Mouse (Mus musculus) liver, embryonic 13.5 days (tissue): Measurements from ENCODE around the gene Myom1. TPM values are rescaled to one million over a fixed set of nuclear protein-coding genes. Genes with fewer than 3 reads are reported as not detected.

ENCODE experiments used
- ATAC-seq: fragments of 200-750 bp; cut with Nextera tagmentation; 2 replicates; pipeline ENCODE4 v1.8.0; 2017; ENCODE audit warnings: low read depth, mild to moderate bottlenecking, moderate number of reproducible peaks, moderate library complexity
- DNase-seq: peaks from one replicate; pipeline ENCODE4 v3.0.0; 2022
- H3K27ac ChIP-seq: fragments of 300-500 bp; sonication (generic); 2 replicates; pipeline ENCODE4 v1.5.1; 2015; ENCODE audit warnings: moderate library complexity, mild to moderate bottlenecking, inconsistent platforms
- H3K27me3 ChIP-seq: fragments of 300-500 bp; sonication (generic); 2 replicates; pipeline ENCODE4 v1.6.1; 2015; ENCODE audit warnings: mild to moderate bottlenecking, inconsistent platforms
- H3K36me3 ChIP-seq: fragments of 300-500 bp; sonication (generic); 2 replicates; pipeline ENCODE4 v1.6.1; 2015; ENCODE audit warnings: mild to moderate bottlenecking, inconsistent platforms
- H3K4me1 ChIP-seq: fragments of 300-500 bp; sonication (generic); replicated peaks from 2 replicates; pipeline ENCODE4 v1.6.1; 2015; ENCODE audit warnings: inconsistent platforms
- H3K4me2 ChIP-seq: fragments of 300-500 bp; sonication (generic); 2 replicates; pipeline ENCODE4 v1.6.1; 2015; ENCODE audit warnings: inconsistent platforms, mild to moderate bottlenecking, moderate library complexity
- H3K4me3 ChIP-seq: fragments of 300-500 bp; sonication (generic); replicated peaks from 2 replicates; pipeline ENCODE4 v1.5.1; 2015; ENCODE audit warnings: mild to moderate bottlenecking, inconsistent platforms
- H3K9ac ChIP-seq: fragments of 300-500 bp; sonication (generic); 2 replicates; pipeline ENCODE4 v1.6.1; 2015; ENCODE audit warnings: mild to moderate bottlenecking, inconsistent platforms
- H3K9me3 ChIP-seq: fragments of 300-500 bp; sonication (generic); replicated peaks from 2 replicates; pipeline ENCODE4 v1.6.1; 2016; ENCODE audit warnings: inconsistent platforms
- whole genome bisulfite sequencing: fragments of 180-500 bp; shearing (Covaris S2); methylation state at CpG from one replicate; pipeline ENCODE4 v1.1.7; 2015; ENCODE audit not compliant: insufficient replicate concordance; 5-methylcytosine and 5-hydroxymethylcytosine counted together
- polyA plus RNA-seq: library from polyadenylated mRNA; unstranded; fragments of >200 nt; fragmentation: Nextera tagmentation; extraction: Ambion mirVana; gene quantifications from 2 replicates; pipeline ENCODE4 v1.2.1, GENCODE M21; 2015

Myom1 gene
- polyA plus RNA-seq, 1 experiment from 2014 or later: 2.1 TPM

- Histone ChIP-seq H3K4me3 (no peak overlapping the region), H3K27ac (peak overlapping the region; percentile 25; the same call in 1 of the 2 replicates), H3K9ac (no peak overlapping the region), H3K27me3 (no peaks in the 10 kb centered on the region), H3K9me3 (no peaks in the 10 kb centered on the region), H3K36me3 (peaks cover 52% of the 10 kb centered on the region), H3K4me1 (peaks cover 57% of the 10 kb centered on the region), H3K4me2 (no peak overlapping the region)
- ATAC-seq (no peak), DNase-seq (no peak)
- 83% methylated on average over 9 of the region's 9 CpGs for WGBS
These were observed 9.8 kb upstream of the Myom1 start for GRCm38 (mm10) chr17:70992662-70993061.

GRCm38 (mm10) chr17:70993385-70993807 is 9.0 kb upstream of the Myom1 start:
- peaks cover 58% of the 10 kb centered on the region for H3K4me1 ChIP-seq
- no peak overlapping the region for H3K9ac ChIP-seq
- H3K27me3 ChIP-seq: no peaks in the 10 kb centered on the region
- no peaks in the 10 kb centered on the region for H3K9me3 ChIP-seq
- H3K36me3 ChIP-seq: peaks cover 50% of the 10 kb centered on the region
- H3K27ac ChIP-seq: no peak overlapping the region
- no peak overlapping the region for H3K4me3 ChIP-seq
- H3K4me2 ChIP-seq: no peak overlapping the region
- no peak for DNase-seq
- WGBS: 57% methylated on average over 3 of the region's 3 CpGs
- ATAC-seq: no peak

- Histone ChIP-seq H3K4me2 (no peak overlapping the region), H3K4me1 (peaks cover 55% of the 10 kb centered on the region), H3K27ac (no peak overlapping the region), H3K4me3 (no peak overlapping the region), H3K9me3 (no peaks in the 10 kb centered on the region), H3K36me3 (peaks cover 51% of the 10 kb centered on the region), H3K9ac (no peak overlapping the region), H3K27me3 (no peaks in the 10 kb centered on the region)
- ATAC-seq (no peak), DNase-seq (no peak)
- WGBS: 65% methylated on average over 6 of the region's 6 CpGs
These were observed 7.8 kb upstream of the Myom1 start for GRCm38 (mm10) chr17:70994671-70995070.

DNA sequence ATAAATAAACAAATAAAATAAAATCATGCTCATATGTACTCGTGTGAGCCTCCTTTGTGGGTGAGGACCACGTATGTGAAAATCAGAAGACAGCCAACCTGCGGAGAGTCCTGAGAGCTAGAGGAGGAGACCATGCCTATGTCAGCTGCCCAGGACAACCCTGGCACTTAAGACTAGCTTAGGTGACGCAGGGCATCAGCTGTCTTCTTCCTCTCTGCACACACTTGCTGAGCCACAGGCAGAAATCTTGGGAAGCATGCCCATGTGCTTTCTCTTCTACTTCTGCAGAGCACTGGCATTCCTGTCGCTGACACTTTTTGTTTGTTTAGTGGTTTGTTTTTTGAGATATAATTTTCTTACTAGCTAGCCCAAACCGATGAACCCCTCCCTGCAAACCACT is 6.9 kb upstream of the Myom1 start:
- Histone ChIP-seq H3K27ac (no peak overlapping the region), H3K4me3 (no peak overlapping the region), H3K27me3 (no peaks in the 10 kb centered on the region), H3K4me2 (no peak overlapping the region), H3K36me3 (peaks cover 55% of the 10 kb centered on the region), H3K4me1 (peaks cover 58% of the 10 kb centered on the region), H3K9ac (no peak overlapping the region), H3K9me3 (no peaks in the 10 kb centered on the region)
- DNase-seq (no peak), ATAC-seq (no peak)
- WGBS: 82% methylated on average over 6 of the region's 6 CpGs

- H3K9ac ChIP-seq: no peak overlapping the region
- H3K4me1 ChIP-seq: peaks cover 44% of the 10 kb centered on the region
- H3K4me2 ChIP-seq: no peak overlapping the region
- H3K9me3 ChIP-seq: no peaks in the 10 kb centered on the region
- peaks cover 43% of the 10 kb centered on the region for H3K36me3 ChIP-seq
- H3K27me3 ChIP-seq: no peaks in the 10 kb centered on the region
- DNase-seq: no peak
- ATAC-seq: no peak
- H3K27ac ChIP-seq: no peak overlapping the region
- WGBS: 50% methylated on average over 6 of the region's 6 CpGs
- H3K4me3 ChIP-seq: no peak overlapping the region
These were observed 4.6 kb upstream of the Myom1 start for GRCm38 (mm10) chr17:70997836-70998235.

DNA sequence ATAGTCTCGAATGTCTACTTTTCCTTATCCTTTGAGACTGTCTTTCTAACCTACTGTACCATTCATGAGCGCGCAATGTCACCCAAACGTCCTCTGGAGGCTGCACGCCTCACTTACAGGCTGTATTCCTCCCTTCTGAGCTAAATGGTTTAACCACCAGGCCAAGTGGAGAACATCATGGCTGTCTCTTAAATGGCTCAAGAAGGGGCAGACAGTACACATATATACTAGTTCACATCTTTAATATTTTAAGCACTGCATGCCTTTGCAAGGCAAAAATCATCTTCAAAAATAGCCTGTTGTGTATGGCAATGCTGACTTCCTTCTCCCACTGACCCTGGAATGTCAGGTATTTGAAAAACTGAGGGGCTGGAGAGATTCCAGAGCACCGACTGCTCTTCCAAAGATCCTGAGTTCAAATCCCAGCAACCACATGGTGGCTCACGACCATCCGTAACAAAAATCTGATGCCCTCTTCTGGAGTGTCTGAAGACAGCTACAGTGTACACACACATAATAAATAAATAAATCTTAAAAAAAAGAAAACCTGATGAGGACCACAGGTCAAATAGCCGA is 3.9 kb upstream of the Myom1 start:
- 75% methylated on average over 9 of the region's 9 CpGs for WGBS

DNA sequence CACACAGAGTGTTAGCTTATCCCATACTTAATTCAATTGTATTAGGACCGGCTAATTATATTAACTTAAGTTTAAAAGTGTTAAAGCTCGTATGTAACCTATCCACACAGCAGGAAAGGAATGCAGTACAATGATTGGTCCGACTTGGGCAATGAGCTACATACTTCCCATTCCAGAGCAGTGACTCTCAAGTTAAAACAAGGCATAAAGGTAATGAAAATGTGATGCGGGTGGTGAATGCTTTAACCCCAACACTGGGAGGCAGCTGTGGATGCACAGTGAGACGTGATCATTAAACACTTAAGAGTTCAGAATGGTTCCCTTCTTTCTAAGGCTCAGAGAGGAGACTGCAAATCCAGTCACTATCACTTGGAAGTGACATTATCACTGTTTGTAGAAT is 3.2 kb upstream of the Myom1 start:
- H3K9me3 ChIP-seq: no peaks in the 10 kb centered on the region
- DNase-seq (no peak), ATAC-seq (no peak)
- no peak overlapping the region for H3K9ac ChIP-seq
- 75% methylated on average over 5 of the region's 5 CpGs for WGBS
- H3K27me3 ChIP-seq: no peaks in the 10 kb centered on the region
- no peak overlapping the region for H3K4me2 ChIP-seq
- no peak overlapping the region for H3K4me3 ChIP-seq
- H3K4me1 ChIP-seq: peaks cover 52% of the 10 kb centered on the region
- H3K36me3 ChIP-seq: peaks cover 30% of the 10 kb centered on the region
- no peak overlapping the region for H3K27ac ChIP-seq

More for the DNA sequence above, 3.9 kb upstream of the Myom1 start:
- H3K36me3 ChIP-seq: peaks cover 37% of the 10 kb centered on the region
- H3K4me1 ChIP-seq: peaks cover 49% of the 10 kb centered on the region
- no peak overlapping the region for H3K4me2 ChIP-seq
- no peak for DNase-seq
- no peak for ATAC-seq
- H3K9ac ChIP-seq: no peak overlapping the region
- no peak overlapping the region for H3K27ac ChIP-seq
- H3K9me3 ChIP-seq: no peaks in the 10 kb centered on the region
- H3K27me3 ChIP-seq: no peaks in the 10 kb centered on the region
- no peak overlapping the region for H3K4me3 ChIP-seq

- Histone ChIP-seq H3K36me3 (peaks cover 22% of the 10 kb centered on the region), H3K27ac (no peak overlapping the region), H3K4me1 (peaks cover 51% of the 10 kb centered on the region), H3K9me3 (no peaks in the 10 kb centered on the region), H3K4me2 (peak overlapping the region; percentile 74), H3K4me3 (peak overlapping the region; percentile 90), H3K27me3 (no peaks in the 10 kb centered on the region), H3K9ac (peak overlapping the region; percentile 53)
- no peak for ATAC-seq
- DNase-seq: no peak
- 62% methylated on average over 2 of the region's 2 CpGs for WGBS
These were observed 2.2 kb upstream of the Myom1 start for GRCm38 (mm10) chr17:71000255-71000654.

- no peaks in the 10 kb centered on the region for H3K9me3 ChIP-seq
- peak overlapping the region; percentile 74 for H3K4me2 ChIP-seq
- no peaks in the 10 kb centered on the region for H3K27me3 ChIP-seq
- WGBS: 4% methylated on average over 6 of the region's 6 CpGs
- H3K9ac ChIP-seq: peak overlapping the region; percentile 98
- peak overlapping the region; percentile 99 for H3K27ac ChIP-seq
- DNase-seq (no peak), ATAC-seq (no peak)
- peak overlapping the region; percentile 90 for H3K4me3 ChIP-seq
- peaks cover 48% of the 10 kb centered on the region for H3K4me1 ChIP-seq
- H3K36me3 ChIP-seq: peaks cover 15% of the 10 kb centered on the region
These were observed 1.4 kb upstream of the Myom1 start for GRCm38 (mm10) chr17:71001067-71001466.

- ATAC-seq (peak; percentile 52), DNase-seq (no peak)
- H3K4me2 ChIP-seq: peak overlapping the region; percentile 74
- H3K36me3 ChIP-seq: peaks cover 9% of the 10 kb centered on the region; the same call in 1 of the 2 replicates
- peaks cover 48% of the 10 kb centered on the region for H3K4me1 ChIP-seq
- H3K9me3 ChIP-seq: no peaks in the 10 kb centered on the region
- peak overlapping the region; percentile 99 for H3K27ac ChIP-seq
- H3K4me3 ChIP-seq: peak overlapping the region; percentile 90
- no peaks in the 10 kb centered on the region for H3K27me3 ChIP-seq
- H3K9ac ChIP-seq: peak overlapping the region; percentile 98
- under 1% methylated on average over 43 of the region's 43 CpGs for WGBS
These were observed 743 bp upstream of the Myom1 start for GRCm38 (mm10) chr17:71001699-71002080.

DNA sequence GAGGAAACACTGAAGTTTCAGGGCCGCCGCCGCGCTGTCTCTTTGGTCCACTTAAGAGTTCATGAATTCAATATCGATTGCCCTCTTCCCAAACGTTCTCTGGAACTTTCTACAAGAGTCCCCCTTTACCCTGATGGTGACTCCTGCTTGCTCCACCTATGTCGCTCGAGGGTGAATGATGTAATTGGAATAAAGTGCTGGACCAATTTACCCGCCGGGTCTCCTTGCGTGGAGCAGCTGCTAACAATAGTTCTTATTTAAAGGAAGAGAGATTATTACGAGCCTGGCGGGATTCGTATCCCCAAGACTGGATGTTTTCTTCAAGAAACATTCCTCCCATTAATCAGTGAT is 286 bp downstream of the Myom1 start, which contains the start of gene Myl12a:
Gene Myl12a, minus strand, starts transcription at position 135 of the 351 bp plus-strand sequence.
- no peak for DNase-seq
- Histone ChIP-seq H3K4me3 (peak within 1 kb of the TSS; percentile 90), H3K27me3 (no peaks in the 10 kb centered on the region), H3K9ac (peak within 1 kb of the TSS; percentile 98), H3K9me3 (no peaks in the 10 kb centered on the region), H3K27ac (peak within 1 kb of the TSS; percentile 99), H3K4me2 (peak within 1 kb of the TSS; percentile 74), H3K4me1 (peaks cover 48% of the 10 kb centered on the region), H3K36me3 (peaks cover 9% of the 10 kb centered on the region; the same call in 1 of the 2 replicates)
- WGBS: 14% methylated on average over 14 of the region's 14 CpGs
- peak; percentile 45 for ATAC-seq

- Histone ChIP-seq H3K4me2 (peak overlapping the region; percentile 74), H3K27me3 (no peaks in the 10 kb centered on the region), H3K9ac (peak overlapping the region; percentile 98), H3K27ac (peak overlapping the region; percentile 99), H3K4me3 (peak overlapping the region; percentile 90), H3K36me3 (peaks cover 9% of the 10 kb centered on the region; the same call in 1 of the 2 replicates), H3K9me3 (no peaks in the 10 kb centered on the region), H3K4me1 (peaks cover 44% of the 10 kb centered on the region)
- 55% methylated on average over 4 of the region's 4 CpGs for WGBS
- ATAC-seq (no peak), DNase-seq (no peak)
These were observed 679 bp downstream of the Myom1 start for GRCm38 (mm10) chr17:71003112-71003511.
